Mouse (Mus musculus) testis, postnatal 10 days (tissue): ENCODE measurements at regions not wholly inside any gene's neighbourhood (a gene's known extent, or its start where the extent isn't known, plus 50 kb on each side); places are given as distances from the start of the nearest gene placed in this dataset.

Source experiments
- DNase-seq: peaks from one replicate; pipeline ENCODE4 v3.0.0; 2021; ENCODE audit warnings: low spot score

DNA sequence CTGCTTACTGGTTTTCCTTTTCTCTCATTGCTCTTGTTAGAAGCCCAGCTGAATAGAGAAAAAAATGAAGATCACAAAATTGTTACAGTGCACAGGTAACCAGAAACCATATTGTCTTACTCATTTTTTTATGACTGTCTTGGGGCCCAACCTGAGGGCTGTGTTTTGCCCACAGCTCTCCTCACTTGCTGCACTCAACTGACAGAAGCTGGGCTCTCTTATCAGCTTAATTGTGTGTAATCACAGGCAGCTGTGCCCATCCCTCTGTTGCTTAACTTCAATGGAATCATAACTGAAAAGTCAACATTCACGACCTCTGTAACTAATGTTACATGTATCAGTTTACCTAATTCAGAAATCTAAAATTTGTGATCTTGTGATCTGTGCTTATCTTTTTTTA, 95.1 kb upstream of the Ankrd50 start:
- no peak for DNase-seq

DNA sequence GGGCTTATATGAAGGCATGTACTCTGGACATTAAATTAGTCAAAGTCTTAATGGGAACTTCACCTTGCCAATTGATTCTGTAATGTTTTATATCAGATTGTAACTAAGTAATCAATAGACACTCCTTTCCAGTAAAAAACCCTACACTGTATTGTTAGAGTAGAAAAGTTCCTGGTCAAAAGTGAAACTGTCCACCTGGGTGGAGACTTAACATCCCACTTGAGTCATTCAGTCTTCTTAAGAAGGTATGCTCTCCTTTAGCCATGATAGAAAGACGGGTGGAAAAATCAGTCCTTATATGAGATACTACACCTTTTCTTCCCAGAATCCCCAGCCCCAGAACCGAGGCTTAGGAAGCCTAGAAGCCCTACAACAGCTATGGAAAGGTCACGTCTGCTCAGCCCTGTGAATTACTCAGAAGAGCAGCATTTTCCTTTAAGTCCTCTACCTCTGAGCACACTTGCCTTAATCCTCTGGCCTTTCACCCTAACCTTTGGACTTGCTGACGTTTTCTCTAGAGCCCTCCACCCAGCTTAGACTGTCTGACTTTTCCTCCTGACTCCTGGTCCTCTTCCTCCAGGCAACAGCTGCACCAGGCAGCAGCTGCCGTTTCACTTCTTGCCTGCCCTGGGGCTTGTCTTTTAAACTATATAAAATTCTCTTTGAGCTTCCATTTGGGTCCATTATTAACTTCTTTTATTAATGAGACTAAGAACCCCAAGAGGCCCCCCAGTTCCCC, 93.4 kb upstream of the Ankrd50 start:
- DNase-seq: no peak

DNA sequence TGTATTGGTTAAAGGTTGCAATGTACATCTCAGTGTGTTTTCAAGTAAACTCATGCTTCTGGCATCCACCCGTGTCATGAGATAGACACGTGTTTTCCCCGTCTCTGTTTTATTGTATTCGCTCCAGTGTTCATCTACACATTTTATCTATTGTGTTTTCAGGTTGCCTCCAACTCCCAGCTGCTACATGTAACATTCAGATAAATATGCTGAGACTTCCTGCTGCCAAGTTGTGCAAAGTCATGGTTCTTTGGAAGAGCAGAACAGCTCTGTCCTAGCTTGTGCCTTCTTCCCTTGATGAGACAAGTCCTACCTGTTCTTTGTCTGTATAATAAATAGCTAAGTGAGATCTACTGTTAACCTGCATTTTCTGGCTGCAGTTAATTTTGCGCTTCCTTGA, 89.0 kb upstream of the Ankrd50 start:
- DNase-seq: no peak

DNA sequence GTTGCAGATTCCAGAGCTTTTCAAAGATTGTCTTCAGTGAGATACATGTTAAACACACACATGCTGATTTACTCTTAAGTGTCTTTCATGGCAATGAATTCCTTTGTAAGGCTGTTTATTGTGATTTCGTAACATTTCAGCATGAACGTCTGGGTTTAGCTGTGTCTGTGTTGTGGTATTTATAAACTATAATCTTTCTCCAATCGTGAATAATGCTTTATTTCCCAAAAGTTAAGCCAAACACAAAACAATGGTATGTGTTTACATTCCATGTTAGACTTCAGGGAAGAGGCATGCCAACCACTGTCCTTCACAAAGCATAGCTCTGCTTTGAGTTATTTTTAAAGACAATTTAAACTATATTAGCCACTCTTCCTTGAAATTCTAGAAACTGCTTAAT, 87.5 kb upstream of the Ankrd50 start:
- no peak for DNase-seq

DNA sequence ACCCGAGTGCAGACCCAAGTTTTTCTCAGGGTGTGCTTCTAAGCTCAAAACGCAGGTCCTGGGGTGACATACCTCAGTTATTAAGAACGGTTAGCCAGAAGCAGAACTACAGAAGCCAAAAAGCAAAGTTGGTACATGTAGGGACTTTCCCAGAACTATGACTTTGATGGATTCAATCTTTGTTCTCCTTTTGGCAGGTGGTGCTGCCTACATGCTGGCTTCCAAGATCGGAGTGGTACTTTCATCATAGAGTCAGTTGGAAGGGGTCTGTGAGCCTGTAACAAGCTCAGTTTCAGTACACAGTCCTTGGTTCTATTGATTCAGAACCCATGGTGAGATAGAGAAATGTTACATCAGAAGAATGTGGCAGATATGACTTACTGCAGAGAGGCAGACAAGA, 86.6 kb upstream of the Ankrd50 start:
- DNase-seq: no peak

DNA sequence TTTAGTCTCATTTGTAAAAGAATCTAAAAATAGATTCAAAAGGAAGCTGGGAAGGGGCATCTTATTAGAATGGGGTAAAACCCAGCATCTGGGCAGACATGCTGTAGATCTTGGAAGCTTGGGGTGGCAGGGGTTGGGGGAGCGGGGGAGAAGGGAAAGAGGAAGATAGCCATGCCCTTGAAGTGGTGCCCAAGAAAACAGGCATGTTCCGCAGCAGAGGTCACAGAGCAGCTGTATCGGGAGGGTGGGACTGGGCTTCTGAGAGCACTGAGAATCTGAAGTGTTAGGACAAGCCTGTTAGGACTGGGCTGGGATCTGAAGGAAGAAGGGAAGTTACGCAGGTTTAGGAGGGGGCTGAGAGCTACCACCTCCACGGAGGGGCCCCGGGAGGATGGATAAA, 84.4 kb upstream of the Ankrd50 start:
- no peak for DNase-seq

DNA sequence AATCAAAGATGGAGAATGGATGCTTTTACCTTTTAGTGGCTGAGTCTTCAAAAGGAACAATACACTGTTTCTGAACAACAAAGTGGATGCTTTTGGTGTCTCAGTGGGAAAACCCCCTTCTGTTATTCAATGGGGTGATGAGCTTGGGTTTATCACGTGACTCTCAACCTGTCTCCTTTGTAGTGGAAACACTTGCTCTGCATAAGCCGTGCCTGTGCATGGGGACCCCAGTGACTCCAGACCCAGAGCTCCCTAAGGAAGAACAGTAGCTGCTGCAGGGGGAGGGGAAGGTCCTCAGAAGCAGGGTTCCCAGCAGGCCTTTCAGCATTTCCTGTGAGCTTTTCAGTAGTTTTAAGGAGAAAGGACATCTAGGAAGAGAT, 83.9 kb upstream of the Ankrd50 start:
- no peak for DNase-seq

DNA sequence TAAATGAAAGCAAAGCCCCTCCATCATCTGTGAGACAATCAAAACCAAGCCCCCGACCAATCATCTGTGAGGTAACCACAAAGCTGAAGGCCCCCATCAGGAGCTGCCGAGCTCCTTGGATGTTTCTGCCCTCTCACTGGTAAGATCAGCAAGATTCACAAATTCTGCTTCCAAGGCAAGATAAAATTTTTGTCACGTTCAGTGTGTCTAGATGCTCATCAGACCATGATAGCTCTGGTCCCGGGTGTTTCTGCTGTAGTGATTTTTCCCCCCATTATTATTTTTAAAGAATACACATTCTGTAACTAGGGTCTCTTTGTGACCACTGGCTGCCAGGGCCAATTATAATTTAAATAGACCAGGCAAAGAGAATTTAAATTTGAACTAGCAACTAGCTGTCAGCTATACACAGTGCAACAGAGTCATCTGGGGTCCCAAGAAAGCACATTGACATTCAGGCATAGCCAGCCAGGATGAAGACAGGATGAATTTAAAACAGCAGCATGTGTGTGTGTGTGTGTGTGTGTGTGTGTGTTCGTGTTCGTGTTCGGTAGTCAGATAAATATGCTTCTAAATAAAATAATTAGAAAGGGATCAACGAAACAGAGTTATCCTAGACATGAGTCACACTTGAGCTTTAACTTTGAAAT, 83.4 kb upstream of the Ankrd50 start:
- DNase-seq: no peak

DNA sequence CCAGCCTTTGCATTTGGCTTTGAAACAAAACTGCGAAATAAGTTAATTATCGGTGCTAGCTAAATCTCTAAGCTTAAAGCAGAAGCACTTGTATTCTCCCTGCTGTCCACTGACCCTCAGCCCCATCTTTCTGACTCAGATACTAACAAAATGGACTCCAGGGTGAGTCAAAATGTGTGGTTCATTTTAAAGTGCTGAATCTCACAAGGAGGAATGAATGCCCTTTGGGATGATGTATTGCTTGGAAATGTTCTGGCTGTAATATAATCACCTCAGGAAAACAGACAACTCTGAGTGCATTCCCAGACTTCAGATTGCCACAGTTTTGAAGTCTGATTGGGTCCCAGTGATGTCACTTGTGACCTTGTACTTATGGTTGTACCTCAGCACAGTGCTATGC, 81.9 kb upstream of the Ankrd50 start:
- no peak for DNase-seq

DNA sequence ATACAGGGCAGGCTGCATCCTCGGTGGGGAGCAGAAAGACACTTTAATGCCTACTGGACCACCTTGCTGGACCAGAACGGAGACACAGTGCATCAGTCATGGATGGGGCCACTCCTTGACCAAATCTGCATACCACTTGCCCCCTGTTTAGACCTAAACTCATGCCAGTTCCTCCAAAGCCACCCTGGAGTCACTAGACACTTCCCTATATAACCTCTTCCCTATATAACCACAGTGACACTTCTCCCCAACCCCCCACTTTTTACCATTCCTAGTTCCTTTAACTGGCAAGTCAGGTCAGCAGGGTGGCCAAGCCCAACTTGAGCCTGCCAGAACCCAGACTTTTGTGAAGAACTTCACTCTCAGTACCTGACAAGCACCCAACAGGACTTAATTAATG, 80.2 kb upstream of the Ankrd50 start:
- no peak for DNase-seq

DNA sequence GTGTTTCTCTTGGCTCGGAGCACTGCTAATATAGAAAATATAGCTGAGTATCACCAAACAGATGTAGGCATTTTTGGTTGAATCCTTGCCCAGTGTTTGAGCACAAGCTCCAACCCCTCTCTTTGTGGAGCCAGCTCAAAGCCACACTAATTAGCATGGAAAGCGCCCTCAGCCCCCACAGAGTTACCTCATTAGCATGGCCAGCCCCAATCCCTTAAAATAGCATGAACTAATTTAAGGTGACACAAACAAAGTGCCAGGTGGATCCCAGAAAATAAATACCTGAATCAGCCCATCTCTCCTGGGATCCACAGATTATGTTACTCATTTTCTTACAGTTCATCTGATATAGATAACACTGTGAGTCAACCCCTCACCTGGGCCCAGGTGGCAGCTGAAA, 79.7 kb upstream of the Ankrd50 start:
- DNase-seq: no peak

DNA sequence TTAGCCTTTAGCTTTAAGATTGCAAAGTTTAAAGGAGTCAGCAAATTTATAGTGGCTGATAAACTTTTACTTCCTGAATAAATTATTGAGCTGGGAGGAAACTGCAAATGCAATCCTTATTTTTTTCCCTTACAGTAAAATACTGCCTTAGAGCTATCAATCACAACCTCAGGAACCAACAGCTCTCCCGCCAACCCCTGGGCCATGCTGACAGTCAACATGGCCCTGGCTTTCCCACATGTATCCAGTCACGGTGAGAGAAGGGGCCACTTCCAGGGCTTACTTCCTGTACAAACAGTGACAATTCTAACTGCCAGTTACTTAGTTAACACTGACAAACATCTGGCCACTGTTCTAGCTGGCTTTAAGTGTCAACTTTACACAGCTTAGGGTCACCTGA, 76.5 kb upstream of the Ankrd50 start:
- DNase-seq: no peak

DNA sequence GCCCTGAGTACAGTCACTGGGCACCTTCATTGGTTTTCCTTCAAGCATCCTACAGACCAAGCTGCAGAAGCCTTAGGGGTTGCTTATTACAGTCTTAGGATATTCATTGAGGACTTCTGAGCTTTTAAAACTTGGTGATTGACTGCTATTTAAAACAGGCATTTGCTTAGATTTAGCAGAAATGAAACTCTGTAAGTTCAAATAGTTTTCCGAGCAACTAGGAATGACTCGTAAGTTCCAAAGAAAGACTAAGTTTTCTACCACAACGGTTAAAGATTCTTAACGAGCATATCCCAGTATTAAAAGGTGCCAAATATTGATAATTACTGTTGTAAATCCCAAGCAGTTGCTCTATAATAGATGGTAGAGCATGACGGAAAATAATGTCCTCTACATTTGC, 71.3 kb upstream of the Ankrd50 start:
- DNase-seq: no peak

DNA sequence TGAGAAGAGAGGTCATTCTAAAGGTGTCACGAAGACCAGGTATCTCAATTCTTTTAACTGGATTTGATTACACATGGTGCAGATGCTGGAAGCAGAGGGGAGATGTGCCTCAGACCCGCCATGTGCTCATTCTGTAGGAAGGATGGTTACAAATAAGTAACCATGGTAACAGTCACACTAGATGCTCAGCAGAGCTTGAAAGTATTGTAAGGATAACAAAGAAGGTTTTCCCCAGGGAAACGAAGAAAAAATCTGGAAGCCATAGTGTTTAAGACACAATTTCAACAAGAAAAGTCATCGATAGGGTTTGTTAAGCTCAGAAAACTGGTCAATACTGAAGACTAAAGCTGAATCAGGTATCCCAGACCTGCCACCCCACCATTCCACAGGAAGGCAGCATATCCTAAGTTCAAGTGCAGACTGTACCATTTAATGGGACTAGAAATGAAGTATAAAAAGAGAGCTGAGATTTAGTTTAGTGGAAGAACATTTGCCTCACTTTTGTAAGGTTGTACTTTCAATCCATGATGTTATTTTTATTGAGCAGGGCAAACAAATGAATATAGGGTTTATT, 68.9 kb upstream of the Ankrd50 start:
- no peak for DNase-seq

DNA sequence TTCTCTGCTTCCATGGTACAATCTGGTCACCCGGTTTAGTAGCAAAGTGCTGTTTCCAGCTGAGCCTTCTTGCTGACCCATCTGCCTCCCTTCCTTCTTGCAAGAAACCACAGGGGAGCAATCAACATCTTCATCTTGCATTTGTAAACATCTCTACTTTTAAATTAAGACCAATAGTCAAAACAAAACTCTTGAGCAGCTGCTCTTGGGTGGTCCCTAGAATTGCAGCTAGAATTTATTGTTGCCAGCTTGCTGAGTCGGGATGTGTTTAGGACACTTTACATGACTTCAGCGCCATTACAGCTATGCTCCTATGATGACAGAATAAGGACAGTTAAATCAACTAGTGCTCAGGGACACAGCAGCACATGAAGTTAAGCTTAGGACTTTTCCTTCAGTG, 62.4 kb upstream of the Ankrd50 start:
- DNase-seq: no peak

DNA sequence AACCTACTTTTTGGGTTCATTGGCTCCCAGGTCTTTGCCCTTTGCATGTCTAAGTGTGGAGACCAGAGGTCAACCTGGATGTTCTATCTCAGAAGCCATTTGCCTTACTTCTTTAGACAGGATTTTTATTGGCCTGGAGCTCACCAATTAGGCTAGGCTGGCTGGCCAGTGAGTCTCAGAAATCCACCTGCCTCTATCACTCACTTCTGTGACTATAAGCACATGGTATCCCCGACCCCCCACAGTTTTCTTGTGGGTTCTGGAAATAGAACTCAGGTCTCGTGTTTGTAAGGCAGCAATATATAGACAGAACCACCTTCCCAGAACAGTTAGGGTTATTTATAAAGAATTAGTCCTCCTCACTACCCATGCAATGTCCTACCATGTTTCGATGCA, 60.9 kb upstream of the Ankrd50 start:
- DNase-seq: no peak

DNA sequence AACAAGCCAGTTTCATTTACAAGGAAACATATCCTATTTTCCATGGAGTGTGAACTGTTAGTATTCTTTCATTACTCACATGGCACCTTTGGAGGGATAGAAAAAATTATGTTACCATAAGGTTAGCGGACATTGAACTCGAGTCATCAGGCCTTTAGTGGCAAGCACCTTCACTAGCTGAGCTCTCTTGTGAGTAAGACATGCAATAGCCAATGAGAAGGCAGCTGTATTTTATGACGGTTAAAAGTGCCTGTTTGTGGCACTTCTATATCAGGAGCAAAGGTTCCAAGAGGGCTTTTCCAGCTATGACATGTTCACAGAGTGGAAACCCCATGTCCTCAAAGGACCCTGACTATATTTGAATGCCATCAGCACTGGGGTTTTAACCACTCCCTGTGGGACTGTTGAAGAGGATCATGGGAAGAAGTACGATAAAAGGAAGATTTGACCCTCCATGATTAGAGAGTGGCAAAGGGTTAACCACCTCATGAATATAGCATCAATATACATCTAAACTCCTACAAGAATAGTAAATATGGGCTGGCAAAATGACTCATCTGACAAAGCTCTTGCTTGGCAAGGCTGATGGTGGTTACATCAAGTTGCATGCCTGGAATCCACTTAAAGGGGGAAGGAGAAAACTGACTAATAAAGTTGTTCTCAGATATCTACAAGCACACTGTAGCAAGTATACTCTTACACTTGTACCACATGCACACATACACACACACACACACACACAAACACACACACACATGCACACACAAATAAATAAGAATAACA, 60.3 kb upstream of the Ankrd50 start:
- DNase-seq: no peak

DNA sequence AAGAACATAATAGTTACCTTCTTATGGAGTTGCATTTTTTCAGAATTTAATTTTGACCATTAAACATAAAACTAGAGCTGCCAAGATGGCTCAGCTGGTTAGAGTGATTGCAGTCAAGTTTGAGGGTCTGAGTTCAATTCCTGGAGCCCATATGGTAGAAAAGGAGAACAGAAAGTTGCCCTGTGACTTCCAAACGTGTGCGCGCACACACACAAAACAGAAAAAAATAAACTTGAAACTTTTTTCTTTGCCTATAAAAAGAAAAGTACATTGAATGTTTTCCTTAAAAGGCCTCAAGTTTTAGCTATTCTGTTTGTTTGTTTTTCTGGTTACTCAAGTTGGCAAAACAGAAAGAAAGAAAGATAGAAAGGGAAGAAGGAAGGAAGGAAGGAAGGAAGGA, 59.2 kb upstream of the Ankrd50 start:
- no peak for DNase-seq

DNA sequence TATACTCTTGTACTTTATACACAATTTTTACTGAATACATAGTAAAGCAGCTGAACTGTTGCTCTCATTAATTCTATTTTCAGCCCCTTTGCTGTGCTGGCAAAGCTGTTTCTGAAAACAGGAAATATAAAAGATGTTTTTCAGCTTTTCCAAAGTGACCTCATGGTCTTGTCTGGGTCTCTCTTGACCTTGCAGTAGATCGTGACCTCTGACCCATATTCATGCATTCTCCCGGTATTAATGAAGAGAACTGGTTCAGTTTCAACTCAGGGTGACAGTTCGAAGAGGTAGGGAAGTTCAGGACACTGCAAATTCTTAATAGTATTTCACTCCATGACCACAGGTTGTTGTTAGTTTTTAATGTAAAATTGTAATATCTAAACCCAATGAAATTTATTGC, 56.7 kb upstream of the Ankrd50 start:
- DNase-seq: peak; percentile 1

DNA sequence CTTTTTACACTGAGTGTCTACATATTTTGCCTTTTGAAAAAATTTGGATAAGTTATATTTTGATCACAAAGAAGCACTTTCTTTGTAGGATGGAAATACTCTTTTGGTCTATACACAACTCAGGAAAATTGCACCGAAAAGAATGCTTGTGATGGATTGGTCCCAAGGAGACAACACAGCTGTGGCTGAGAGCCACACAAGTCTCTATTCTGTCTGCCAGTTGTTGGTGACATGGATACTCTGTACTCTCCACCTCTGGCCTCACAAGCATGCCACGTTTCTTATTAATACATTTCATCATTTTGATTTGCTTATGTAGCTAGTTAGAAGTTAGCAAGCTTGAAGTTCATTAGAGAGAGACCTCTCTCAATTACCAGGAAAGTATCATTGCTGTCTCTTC, 53.7 kb upstream of the Ankrd50 start:
- no peak for DNase-seq

DNA sequence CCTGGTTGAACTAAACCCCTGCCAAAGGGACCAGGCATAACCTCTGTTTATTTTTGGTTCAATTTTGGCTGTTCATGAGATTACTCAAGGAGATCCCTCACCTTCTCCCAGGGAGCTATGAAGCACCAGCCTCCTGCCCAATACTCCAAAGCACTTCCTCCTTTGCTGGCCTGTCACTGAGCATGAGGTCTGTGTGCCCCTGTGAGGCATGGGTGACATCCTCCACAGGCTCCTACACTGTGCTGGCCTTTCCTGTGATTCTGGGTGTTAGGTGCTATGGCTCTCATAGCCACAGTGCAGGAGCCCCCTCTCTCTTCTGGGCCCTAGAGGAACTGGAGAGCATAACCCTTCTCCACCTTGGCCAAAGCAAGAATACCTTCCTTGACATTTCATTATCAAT, 53.1 kb upstream of the Ankrd50 start:
- DNase-seq: no peak
